Mouse (Mus musculus): Measurements from ENCODE around the gene Mt1. TPM values are rescaled to one million over a fixed set of nuclear protein-coding genes. Genes with fewer than 3 reads are reported as not detected.
A peak's percentile ranks its signal among the peaks of the same experiment; 100 is the strongest.

The Mt1 gene
- polyA plus RNA-seq, 1 experiment from 2014 or later = 543 TPM

GRCm38 (mm10) chr8:94199202-94199869 lies 20.5 kb downstream of the Mt1 start:
- Histone ChIP-seq H3K27me3 (ENCODE audit: insufficient read depth, low read length) (no peaks in the 10 kb centered on the region), H3K9ac (replicated peaks; ENCODE audit: low read length) (no peak overlapping the region), H3K36me3 (ENCODE audit: insufficient read depth, low read length) (no peaks in the 10 kb centered on the region), H3K4me2 (replicated peaks; ENCODE audit: low read depth, low read length) (peak overlapping the region; percentile 27), H3K27ac (ENCODE audit: low read length) (no peak overlapping the region), H3K4me1 (ENCODE audit: insufficient read depth, low read length) (no peaks in the 10 kb centered on the region; the same call in 1 of the 2 replicates), H3K4me3 (ENCODE audit: low read length) (no peak overlapping the region), H3K9me3 (ENCODE audit: low read length) (no peaks in the 10 kb centered on the region)
- peak; percentile 70 for ATAC-seq (ENCODE audit: low FRiP score, low TSS enrichment)
- 44% methylated on average over 10 of the region's 10 CpGs for WGBS

DNA sequence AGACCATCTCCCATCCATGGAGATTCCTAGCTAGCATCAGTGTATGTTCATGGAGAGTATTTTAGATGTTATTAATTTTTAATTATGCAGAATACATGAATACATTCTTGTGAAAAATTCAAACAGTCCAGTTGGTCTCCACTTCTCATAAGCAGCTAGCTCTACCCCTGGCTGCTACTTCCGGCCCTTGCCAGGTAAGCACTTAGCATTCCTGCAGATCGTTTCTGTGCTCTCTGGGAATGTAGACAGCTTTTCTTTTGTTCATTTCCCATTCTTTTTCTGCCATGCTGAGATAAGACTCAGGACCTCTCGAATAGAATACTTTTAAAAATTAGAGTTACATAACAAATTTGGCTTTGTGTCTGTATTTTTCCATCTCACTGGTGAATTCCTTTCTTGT lies 25.2 kb downstream of the Mt1 start:
- no peak overlapping the region for H3K4me2 ChIP-seq (replicated peaks; ENCODE audit: low read depth, low read length)
- WGBS = 66% methylated on average over 3 of the region's 3 CpGs
- H3K9ac ChIP-seq (replicated peaks; ENCODE audit: low read length) = no peak overlapping the region
- H3K27ac ChIP-seq (ENCODE audit: low read length) = no peak overlapping the region
- no peaks in the 10 kb centered on the region for H3K27me3 ChIP-seq (ENCODE audit: insufficient read depth, low read length)
- H3K9me3 ChIP-seq (ENCODE audit: low read length) = no peaks in the 10 kb centered on the region
- H3K4me1 ChIP-seq (ENCODE audit: insufficient read depth, low read length) = no peaks in the 10 kb centered on the region; the same call in 1 of the 2 replicates
- no peak for ATAC-seq (ENCODE audit: low FRiP score, low TSS enrichment)
- no peak overlapping the region for H3K4me3 ChIP-seq (ENCODE audit: low read length)
- H3K36me3 ChIP-seq (ENCODE audit: insufficient read depth, low read length) = no peaks in the 10 kb centered on the region

DNA sequence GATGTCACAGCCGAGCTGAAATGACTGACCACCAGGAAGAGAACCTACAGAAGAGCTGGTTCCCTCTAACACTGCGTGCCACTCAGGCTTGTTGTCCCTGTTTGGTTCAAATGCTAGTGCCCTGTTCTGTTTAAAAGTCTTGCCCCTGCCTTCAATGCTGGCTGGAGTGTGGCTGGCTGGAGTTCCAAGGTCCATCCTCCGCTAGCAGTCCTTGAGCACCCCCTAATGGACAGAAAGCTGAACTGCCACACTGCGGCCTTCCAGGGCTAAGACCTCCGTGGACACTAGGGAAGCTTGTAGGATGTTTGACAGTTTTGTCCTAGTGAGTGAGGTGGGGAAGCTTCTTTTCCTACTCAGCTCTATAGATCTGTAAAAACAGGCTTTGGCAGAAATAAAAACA lies 26.9 kb downstream of the Mt1 start:
- H3K27me3 ChIP-seq (ENCODE audit: insufficient read depth, low read length) = no peaks in the 10 kb centered on the region
- no peaks in the 10 kb centered on the region for H3K36me3 ChIP-seq (ENCODE audit: insufficient read depth, low read length)
- H3K9me3 ChIP-seq (ENCODE audit: low read length) = no peaks in the 10 kb centered on the region
- H3K4me2 ChIP-seq (replicated peaks; ENCODE audit: low read depth, low read length) = no peak overlapping the region
- H3K4me3 ChIP-seq (ENCODE audit: low read length) = no peak overlapping the region
- H3K9ac ChIP-seq (replicated peaks; ENCODE audit: low read length) = no peak overlapping the region
- H3K27ac ChIP-seq (ENCODE audit: low read length) = no peak overlapping the region
- peak; percentile 82 for ATAC-seq (ENCODE audit: low FRiP score, low TSS enrichment)
- 16% methylated on average over 5 of the region's 5 CpGs for WGBS
- H3K4me1 ChIP-seq (ENCODE audit: insufficient read depth, low read length) = no peaks in the 10 kb centered on the region

GRCm38 (mm10) chr8:94206256-94206655 lies 27.4 kb downstream of the Mt1 start:
- H3K36me3 ChIP-seq (ENCODE audit: insufficient read depth, low read length) = no peaks in the 10 kb centered on the region
- H3K9me3 ChIP-seq (ENCODE audit: low read length) = no peaks in the 10 kb centered on the region
- ATAC-seq (ENCODE audit: low FRiP score, low TSS enrichment) = no peak
- no peak overlapping the region for H3K4me3 ChIP-seq (ENCODE audit: low read length)
- H3K27me3 ChIP-seq (ENCODE audit: insufficient read depth, low read length) = no peaks in the 10 kb centered on the region
- H3K4me2 ChIP-seq (replicated peaks; ENCODE audit: low read depth, low read length) = no peak overlapping the region
- H3K27ac ChIP-seq (ENCODE audit: low read length) = no peak overlapping the region
- H3K9ac ChIP-seq (replicated peaks; ENCODE audit: low read length) = no peak overlapping the region
- H3K4me1 ChIP-seq (ENCODE audit: insufficient read depth, low read length) = no peaks in the 10 kb centered on the region
- WGBS = 82% methylated on average over 8 of the region's 8 CpGs

- no peak for ATAC-seq (ENCODE audit: low FRiP score, low TSS enrichment)
- H3K9me3 ChIP-seq (ENCODE audit: low read length) = no peaks in the 10 kb centered on the region
- WGBS = 72% methylated on average over 2 of the region's 2 CpGs
These were observed 28.6 kb downstream of the Mt1 start for GRCm38 (mm10) chr8:94207491-94207890.

GRCm38 (mm10) chr8:94209639-94210038 lies 30.8 kb downstream of the Mt1 start:
- Histone ChIP-seq H3K36me3 (ENCODE audit: insufficient read depth, low read length) (no peaks in the 10 kb centered on the region), H3K9ac (replicated peaks; ENCODE audit: low read length) (no peak overlapping the region), H3K9me3 (ENCODE audit: low read length) (no peaks in the 10 kb centered on the region), H3K4me2 (replicated peaks; ENCODE audit: low read depth, low read length) (no peak overlapping the region), H3K4me3 (ENCODE audit: low read length) (no peak overlapping the region), H3K27me3 (ENCODE audit: insufficient read depth, low read length) (no peaks in the 10 kb centered on the region), H3K4me1 (ENCODE audit: insufficient read depth, low read length) (peaks cover 4% of the 10 kb centered on the region; the same call in 1 of the 2 replicates), H3K27ac (ENCODE audit: low read length) (no peak overlapping the region)
- no peak for ATAC-seq (ENCODE audit: low FRiP score, low TSS enrichment)
- 80% methylated on average over 6 of the region's 6 CpGs for WGBS

More at GRCm38 (mm10) chr8:94207491-94207890, 28.6 kb downstream of the Mt1 start:
- Histone ChIP-seq H3K4me3 (ENCODE audit: low read length) (no peak overlapping the region), H3K27me3 (ENCODE audit: insufficient read depth, low read length) (no peaks in the 10 kb centered on the region), H3K9ac (replicated peaks; ENCODE audit: low read length) (no peak overlapping the region), H3K36me3 (ENCODE audit: insufficient read depth, low read length) (no peaks in the 10 kb centered on the region), H3K4me1 (ENCODE audit: insufficient read depth, low read length) (no peaks in the 10 kb centered on the region), H3K27ac (ENCODE audit: low read length) (no peak overlapping the region), H3K4me2 (replicated peaks; ENCODE audit: low read depth, low read length) (no peak overlapping the region)

DNA sequence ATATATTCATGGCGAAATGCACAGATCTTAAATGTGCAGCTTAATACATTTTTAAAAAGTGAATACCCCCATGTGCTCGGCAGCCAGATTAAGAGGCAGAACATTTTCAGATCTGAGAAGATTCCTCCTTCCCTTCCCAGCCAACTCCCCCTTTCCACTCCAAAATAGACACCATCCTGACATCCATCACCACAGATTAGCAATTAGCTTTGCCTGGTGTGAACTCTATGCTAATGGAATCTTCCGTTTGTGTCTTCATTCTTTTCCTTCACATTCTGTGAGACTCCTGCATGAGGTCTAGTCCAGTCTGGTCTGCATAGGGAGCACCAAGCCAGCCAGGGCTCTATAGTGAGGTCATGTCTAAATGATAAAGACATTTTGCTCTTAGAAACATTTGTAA lies 31.3 kb downstream of the Mt1 start:
- Histone ChIP-seq H3K9ac (replicated peaks; ENCODE audit: low read length) (no peak overlapping the region), H3K4me3 (ENCODE audit: low read length) (no peak overlapping the region), H3K27ac (ENCODE audit: low read length) (no peak overlapping the region), H3K4me1 (ENCODE audit: insufficient read depth, low read length) (peaks cover 7% of the 10 kb centered on the region), H3K4me2 (replicated peaks; ENCODE audit: low read depth, low read length) (no peak overlapping the region), H3K9me3 (ENCODE audit: low read length) (no peaks in the 10 kb centered on the region), H3K36me3 (ENCODE audit: insufficient read depth, low read length) (no peaks in the 10 kb centered on the region), H3K27me3 (ENCODE audit: insufficient read depth, low read length) (no peaks in the 10 kb centered on the region)
- no peak for ATAC-seq (ENCODE audit: low FRiP score, low TSS enrichment)
- 78% methylated on average over 3 of the region's 3 CpGs for WGBS

DNA sequence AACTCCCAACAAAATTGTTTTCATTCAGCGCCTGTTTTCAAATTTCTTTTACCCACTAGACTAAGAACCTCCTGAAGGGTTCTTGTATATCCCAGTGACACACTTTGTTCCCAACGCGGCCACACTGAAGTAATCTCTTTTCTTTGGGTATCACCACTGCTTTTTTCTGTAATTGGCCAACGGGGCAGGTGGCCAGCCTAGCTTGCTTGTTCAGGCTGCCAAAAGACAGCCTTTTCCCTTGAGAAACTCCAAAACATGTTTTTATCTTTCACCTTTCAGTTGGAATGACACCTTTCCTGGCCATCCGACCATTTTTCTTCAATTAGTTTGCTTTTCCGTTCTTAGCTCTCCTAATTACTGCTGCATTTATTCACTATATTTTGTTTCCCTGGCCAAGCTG lies 34.9 kb downstream of the Mt1 start:
- Histone ChIP-seq H3K27me3 (ENCODE audit: insufficient read depth, low read length) (no peaks in the 10 kb centered on the region), H3K9me3 (ENCODE audit: low read length) (no peaks in the 10 kb centered on the region), H3K4me2 (replicated peaks; ENCODE audit: low read depth, low read length) (peak overlapping the region; percentile 67), H3K4me1 (ENCODE audit: insufficient read depth, low read length) (peaks cover 15% of the 10 kb centered on the region), H3K27ac (ENCODE audit: low read length) (no peak overlapping the region), H3K9ac (replicated peaks; ENCODE audit: low read length) (peak overlapping the region; percentile 52), H3K4me3 (ENCODE audit: low read length) (peak overlapping the region; percentile 91), H3K36me3 (ENCODE audit: insufficient read depth, low read length) (no peaks in the 10 kb centered on the region)
- 73% methylated on average over 6 of the region's 6 CpGs for WGBS
- ATAC-seq (ENCODE audit: low FRiP score, low TSS enrichment) = no peak

DNA sequence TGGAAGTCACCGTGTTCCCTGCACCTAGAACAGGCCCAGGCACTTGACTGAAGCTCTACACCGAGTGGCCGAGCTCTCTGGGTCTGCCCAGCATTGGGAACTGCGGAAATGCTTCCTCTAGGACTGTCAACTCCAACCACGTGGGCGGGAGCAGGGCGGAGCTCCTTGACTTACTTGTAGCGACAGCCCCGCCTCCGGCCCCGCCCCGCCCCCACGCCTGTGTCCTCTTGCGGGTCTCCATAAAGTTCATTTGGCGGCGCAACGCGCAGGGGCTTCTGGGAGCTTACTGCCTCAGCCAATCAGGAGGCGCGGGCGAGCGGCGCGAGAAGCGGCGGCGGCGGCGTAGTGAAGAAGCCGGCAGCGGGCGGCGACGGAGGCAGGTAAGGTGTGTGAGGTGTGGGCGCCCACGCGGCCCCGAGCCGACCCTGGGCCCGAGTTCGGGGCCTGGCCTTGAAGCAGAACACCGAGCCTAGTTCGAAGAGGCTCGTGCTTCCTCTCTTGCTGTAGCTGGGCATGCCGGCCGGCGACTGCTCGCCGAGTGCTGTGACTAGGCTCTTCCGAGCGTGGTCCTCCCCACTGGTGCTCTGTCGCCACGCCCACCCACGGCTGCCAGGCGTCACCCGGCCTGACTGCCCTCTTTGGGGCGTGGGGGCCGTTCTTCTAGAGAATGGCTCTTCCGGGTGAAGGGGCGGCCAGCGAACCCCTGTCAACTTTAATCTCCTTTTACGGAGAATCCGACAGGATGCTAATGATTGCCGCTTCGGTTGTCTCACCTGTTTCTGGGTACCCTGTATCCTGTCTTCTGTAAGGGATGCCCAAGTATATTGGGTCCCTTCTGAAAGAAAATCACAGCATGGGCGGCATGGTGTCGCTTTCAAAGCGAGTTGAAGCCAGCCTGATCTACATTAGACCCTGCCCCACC lies 35.6 kb downstream of the Mt1 start, which contains the start of gene Nup93:
Nup93 (plus strand) TSS at position 313 of the 922 bp plus-strand sequence.
- Histone ChIP-seq H3K27ac (ENCODE audit: low read length) (peak within 1 kb of the TSS; percentile 43; the same call in 1 of the 2 replicates), H3K4me1 (ENCODE audit: insufficient read depth, low read length) (peaks cover 15% of the 10 kb centered on the region), H3K9me3 (ENCODE audit: low read length) (no peaks in the 10 kb centered on the region), H3K9ac (replicated peaks; ENCODE audit: low read length) (peak within 1 kb of the TSS; percentile 86), H3K36me3 (ENCODE audit: insufficient read depth, low read length) (no peaks in the 10 kb centered on the region), H3K4me3 (ENCODE audit: low read length) (peak within 1 kb of the TSS; percentile 91), H3K4me2 (replicated peaks; ENCODE audit: low read depth, low read length) (peak within 1 kb of the TSS; percentile 67), H3K27me3 (ENCODE audit: insufficient read depth, low read length) (no peaks in the 10 kb centered on the region)
- peak; percentile 98 for ATAC-seq (ENCODE audit: low FRiP score, low TSS enrichment)
- WGBS = under 1% methylated on average over 68 of the region's 68 CpGs

Data from kidney, embryonic 16.5 days (tissue).